In genomic region chr8:74921882-74922518, GRCm38 (mm10) we compare ENCODE assay signal across 11 mouse cellular contexts. TPM values are rescaled to one million over a fixed set of nuclear protein-coding genes. Genes with fewer than 3 reads are reported as not detected.
A peak's percentile ranks its signal among the peaks of the same experiment; 100 is the strongest.
DNase-seq lines count a peak whose midpoint lies in the region; TF ChIP-seq lines count a peak whose summit lies in the region.
"Had no signal": no experiment of that assay in that cellular context is flagged by ENCODE, and none has a peak within 500 bp of the region (broad histone marks: within the 10 kb centered on the region; RNA-seq: fewer than 3 reads in every experiment).

No protein-coding gene starts in this region.

- intact Hi-C loops in gastrocnemius, adult 2 months (cut with DNase I) = no loop called here

- H3K27ac ChIP-seq in gastrocnemius, adult 2 months = no peak overlapping the region
- H3K27ac ChIP-seq: liver, embryonic 14.5 days; neural tube, embryonic 13.5 days had no signal

- H3K4me3 ChIP-seq in gastrocnemius, adult 2 months = no peak overlapping the region
- H3K4me3 ChIP-seq: neural tube, embryonic 13.5 days had no signal

- no peak for DNase-seq in gastrocnemius, adult 2 months
- no peak for DNase-seq in gastrocnemius, postnatal 25 days
- DNase-seq in 416B (ENCODE audit: low read depth) (peak; percentile 8), NIH3T3 (ENCODE audit: low read depth) (peak; percentile 46)
- DNase-seq in layer of hippocampus, postnatal 10 days (ENCODE audit: low spot score in 2 of 2) = peak; percentile 46 to 56
- no peak for DNase-seq in thymus, postnatal 36 days
- DNase-seq in thymus, adult 18-20 months = no peak
- DNase-seq in urinary bladder, postnatal 25 days (ENCODE audit: low spot score) = no peak
- DNase-seq: heart, postnatal 4 days had no signal

- TF ChIP-seq CTCF in gastrocnemius, adult 2 months (IDR thresholded peaks at IDR 0.05) = peak; percentile 26; the same call in 1 of the 2 replicates

RNA-seq across cellular contexts. Expression of gene Isx, which starts 49.0 kb away (rescaled TPM):
- total RNA-seq in gastrocnemius, adult 2 months (2021) = not detected
- total RNA-seq in gastrocnemius, postnatal 25 days (2021) = not detected
- total RNA-seq in layer of hippocampus, postnatal 10 days (2021) = not detected

Comparison
In these comparisons a context has a peak if more than half of its experiments do, and no peak if none do; other contexts are left out.
1. DNase-seq: peak in 416B (single experiment), NIH3T3 (single experiment) and layer of hippocampus, postnatal 10 days (2 of 2); none in gastrocnemius, adult 2 months (single experiment), gastrocnemius, postnatal 25 days (single experiment), thymus, postnatal 36 days (0 of 2), thymus, adult 18-20 months (0 of 2) and urinary bladder, postnatal 25 days (single experiment).